Mouse (Mus musculus) stomach, adult 2 months (tissue): ENCODE results near the gene Olfr328. TPM values are rescaled to one million over a fixed set of nuclear protein-coding genes. Genes with fewer than 3 reads are reported as not detected.

Source experiments
- polyA plus RNA-seq: library from polyadenylated mRNA; depleted of rRNA; stranded (reverse); fragments of >200 nt; gene quantifications from 2 replicates; pipeline ENCODE4 v1.2.3, GENCODE M21; 2012; rRNA removed

Olfr328 gene
- not detected in 2 replicates for polyA plus RNA-seq

DNA sequence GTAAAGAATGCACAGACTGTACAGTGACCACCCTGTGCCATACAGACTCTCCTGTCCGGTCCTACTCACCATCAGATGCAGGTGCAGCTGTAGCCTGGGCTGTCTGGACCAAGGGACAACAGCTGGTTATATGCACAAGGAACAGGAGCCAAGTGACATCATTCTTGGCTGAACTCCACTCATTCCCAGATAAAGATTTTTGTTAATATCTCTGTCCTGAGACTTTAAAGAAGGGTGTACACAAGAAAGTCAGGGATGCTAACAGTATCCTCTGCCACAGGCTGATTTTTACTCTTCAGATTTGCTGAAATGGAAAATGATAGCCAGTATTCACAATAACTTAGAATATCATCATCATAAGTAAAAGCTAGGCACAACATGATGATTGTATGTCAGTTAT is at the start of gene Olfr328:
TSS of gene Olfr328 (minus strand) at position 101 of the 400 bp plus-strand sequence.

DNA sequence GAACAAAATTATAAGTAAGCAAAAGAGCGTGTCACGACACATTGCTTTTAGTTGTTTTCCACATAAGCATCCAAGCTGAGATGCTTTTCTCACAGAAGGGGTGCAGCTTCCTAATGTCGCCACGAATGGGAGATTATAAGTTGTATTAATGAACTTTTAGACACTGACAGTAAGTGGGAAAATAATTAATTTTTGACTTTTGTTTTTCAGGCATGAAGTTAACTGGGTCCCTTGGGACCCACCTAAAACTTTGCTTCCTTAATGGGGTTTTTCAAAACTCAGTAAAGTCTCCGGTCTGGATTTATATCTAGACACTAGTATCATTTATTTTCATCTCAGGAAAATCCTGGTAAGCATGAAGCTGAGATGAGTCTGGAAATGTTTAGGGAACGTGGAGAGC is 39.4 kb upstream of the Olfr328 start, which contains the start of gene Olfr324:
TSS of gene Olfr324 (plus strand) at position 301 of the 400 bp plus-strand sequence.

DNA sequence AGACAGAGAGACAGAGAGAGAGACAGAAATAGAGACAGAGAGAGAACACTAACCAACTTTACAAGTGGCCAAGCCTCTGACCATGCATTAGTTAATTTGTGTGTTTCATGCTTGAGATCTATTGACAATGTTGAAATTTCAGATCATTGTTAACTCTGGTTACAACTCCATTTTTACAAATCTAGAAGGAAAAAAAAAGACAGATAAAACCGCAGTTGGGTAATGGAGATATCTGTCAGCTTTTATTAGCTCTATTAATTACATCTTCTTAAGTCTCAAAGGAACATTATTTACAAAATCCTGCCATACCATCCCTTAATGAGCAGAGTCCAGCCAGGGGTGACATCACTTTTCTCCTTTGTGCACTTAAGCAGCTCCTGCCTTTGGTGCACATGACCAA is 22.0 kb upstream of the Olfr328 start, which contains the start of gene Olfr325:
TSS of gene Olfr325 (plus strand) at position 301 of the 400 bp plus-strand sequence.

DNA sequence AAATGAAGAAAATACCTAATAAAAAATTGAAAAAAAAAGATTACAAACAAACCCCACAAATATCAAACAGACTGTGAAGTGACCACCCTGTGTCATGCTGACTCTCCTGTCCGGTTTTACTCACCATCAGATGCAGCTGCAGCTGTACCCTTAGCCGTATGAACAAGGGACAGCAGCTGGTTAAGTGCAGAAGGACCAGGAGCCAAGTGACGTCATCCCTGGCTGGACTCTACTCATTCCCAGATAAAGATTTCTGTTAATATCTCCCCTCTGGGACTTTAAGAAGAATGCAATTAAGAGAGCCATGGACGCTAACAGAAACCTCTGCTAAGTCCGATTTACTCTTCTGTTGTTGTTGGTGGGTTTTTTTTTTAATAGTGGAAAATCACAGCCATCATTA is 15.0 kb upstream of the Olfr328 start, which contains the start of gene Olfr224:
TSS of gene Olfr224 (minus strand) at position 149 of the 400 bp plus-strand sequence.

DNA sequence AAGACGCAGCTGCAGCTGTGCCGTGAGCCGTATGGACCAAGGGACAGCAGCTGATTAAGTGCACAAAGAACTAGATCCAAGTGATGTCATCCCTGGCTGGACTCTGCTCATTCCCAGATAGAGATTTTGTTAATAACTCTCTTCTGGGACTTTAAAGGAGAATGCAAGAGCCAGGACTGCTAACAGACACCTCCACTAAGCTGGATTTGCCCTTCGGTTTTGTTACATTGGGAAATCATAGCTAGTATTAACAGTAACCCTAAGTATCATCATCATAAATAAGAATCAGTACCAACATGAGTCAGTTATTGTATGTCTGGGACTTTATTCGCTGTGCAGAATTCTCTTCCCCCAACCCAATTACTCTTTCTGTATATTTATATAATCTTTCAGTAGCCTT is 9.1 kb downstream of the Olfr328 start, which contains the start of gene Olfr329-ps:
TSS of gene Olfr329-ps (minus strand) at position 101 of the 400 bp plus-strand sequence.

DNA sequence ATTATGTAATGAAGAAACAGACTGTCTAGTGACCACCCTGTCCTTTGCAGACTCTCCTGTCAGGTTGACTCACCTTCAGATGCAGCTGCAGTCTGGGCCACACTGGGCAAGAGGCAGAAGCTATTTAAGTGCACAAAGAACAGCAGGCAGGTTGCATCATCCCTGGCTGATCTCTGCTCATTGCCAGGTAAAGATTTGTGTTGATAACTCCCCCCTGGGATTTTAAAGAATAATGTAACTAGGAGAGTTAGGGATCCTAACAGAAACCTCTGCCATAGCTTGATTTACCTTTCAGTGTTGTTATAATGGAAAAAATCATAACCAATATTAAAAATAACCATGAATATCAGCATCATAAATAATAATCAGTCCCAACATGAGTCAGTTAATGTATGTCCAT is 20.7 kb downstream of the Olfr328 start, which contains the start of gene Olfr330:
TSS of gene Olfr330 (minus strand) at position 101 of the 400 bp plus-strand sequence.

DNA sequence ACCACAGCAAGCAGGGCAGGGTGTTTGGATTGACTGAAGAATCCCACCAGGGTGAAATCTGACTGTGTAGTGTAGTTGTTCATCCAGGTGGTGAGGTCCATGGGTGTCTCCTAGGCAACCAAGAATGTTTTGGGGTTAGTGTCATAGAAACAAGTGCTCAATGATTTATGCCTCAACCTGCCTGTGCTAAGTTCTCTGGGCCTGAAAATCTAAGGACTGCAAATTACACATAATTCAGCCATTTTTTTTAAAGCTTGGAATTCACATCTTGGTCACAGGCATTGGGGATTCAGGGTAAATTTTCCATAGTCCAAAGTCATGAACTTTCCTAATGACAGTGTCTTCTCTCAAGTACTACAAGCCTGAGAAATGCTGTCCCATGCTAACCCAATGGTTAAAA is 53.0 kb downstream of the Olfr328 start, which contains the start of gene Olfr331:
TSS of gene Olfr331 (minus strand) at position 101 of the 400 bp plus-strand sequence.

Other genes starting within 250 kb of the Olfr328 start
- 22.2 TPM in 2 replicates for gene Zfp692, start 248.6 kb downstream of the Olfr328 start, polyA plus RNA-seq
- gene Zfp672, start 225.3 kb downstream of the Olfr328 start, polyA plus RNA-seq = 18.4 and 22.9 TPM in 2 replicates
- gene Sh3bp5l, start 224.9 kb downstream of the Olfr328 start, polyA plus RNA-seq = 23.9 and 26.6 TPM in 2 replicates
- gene Lypd8, start 176.6 kb downstream of the Olfr328 start, polyA plus RNA-seq = 1,164 and 1,262 TPM in 2 replicates
- not detected in 2 replicates for gene 1810065E05Rik, start 134.5 kb downstream of the Olfr328 start, polyA plus RNA-seq
- gene Gm12253, start 123.1 kb downstream of the Olfr328 start, polyA plus RNA-seq = not detected in 2 replicates
- gene Lypd9, start 102.7 kb downstream of the Olfr328 start, polyA plus RNA-seq = not detected in 2 replicates
- not detected in 2 replicates for gene Olfr30, start 93.4 kb downstream of the Olfr328 start, polyA plus RNA-seq
- not detected in 2 replicates for gene Olfr332, start 63.1 kb downstream of the Olfr328 start, polyA plus RNA-seq
- gene Olfr331, start 53.1 kb downstream of the Olfr328 start, polyA plus RNA-seq = not detected in 2 replicates
- gene Olfr330, start 20.8 kb downstream of the Olfr328 start, polyA plus RNA-seq = not detected in 2 replicates
- not detected in 2 replicates for gene Olfr329-ps, start 9.2 kb downstream of the Olfr328 start, polyA plus RNA-seq
- gene Olfr224, start 14.9 kb upstream of the Olfr328 start, polyA plus RNA-seq = not detected in 2 replicates
- gene Olfr325, start 22.1 kb upstream of the Olfr328 start, polyA plus RNA-seq = not detected in 2 replicates
- not detected in 2 replicates for gene Olfr324, start 39.5 kb upstream of the Olfr328 start, polyA plus RNA-seq
- gene 2210407C18Rik, start 60.4 kb upstream of the Olfr328 start, polyA plus RNA-seq = 116 and 121 TPM in 2 replicates
- 0.03 TPM in 1 of 2 replicates, not detected in the other for gene Olfr323, start 74.9 kb upstream of the Olfr328 start, polyA plus RNA-seq
- gene Trim58, start 84.8 kb upstream of the Olfr328 start, polyA plus RNA-seq = 0.11 and 0.27 TPM in 2 replicates
- gene Olfr322, start 103.1 kb upstream of the Olfr328 start, polyA plus RNA-seq = not detected in 2 replicates
- not detected in 2 replicates for gene Olfr320, start 125.5 kb upstream of the Olfr328 start, polyA plus RNA-seq
- not detected in 2 replicates for gene Olfr319, start 143.5 kb upstream of the Olfr328 start, polyA plus RNA-seq
- gene Olfr318, start 168.4 kb upstream of the Olfr328 start, polyA plus RNA-seq = not detected in 2 replicates
- gene Olfr317, start 183.6 kb upstream of the Olfr328 start, polyA plus RNA-seq = not detected in 2 replicates
- not detected in 2 replicates for gene Olfr316, start 197.1 kb upstream of the Olfr328 start, polyA plus RNA-seq
- gene Olfr315, start 217.6 kb upstream of the Olfr328 start, polyA plus RNA-seq = not detected in 2 replicates
- not detected in 2 replicates for gene Olfr314, start 227.3 kb upstream of the Olfr328 start, polyA plus RNA-seq
- gene Fam183b, start 246.3 kb upstream of the Olfr328 start, polyA plus RNA-seq = 0.26 and 0.61 TPM in 2 replicates